Mouse (Mus musculus): ENCODE measurements at regions not wholly inside any gene's neighbourhood (a gene's known extent, or its start where the extent isn't known, plus 50 kb on each side); places are given as distances from the start of the nearest gene placed in this dataset.

DNA sequence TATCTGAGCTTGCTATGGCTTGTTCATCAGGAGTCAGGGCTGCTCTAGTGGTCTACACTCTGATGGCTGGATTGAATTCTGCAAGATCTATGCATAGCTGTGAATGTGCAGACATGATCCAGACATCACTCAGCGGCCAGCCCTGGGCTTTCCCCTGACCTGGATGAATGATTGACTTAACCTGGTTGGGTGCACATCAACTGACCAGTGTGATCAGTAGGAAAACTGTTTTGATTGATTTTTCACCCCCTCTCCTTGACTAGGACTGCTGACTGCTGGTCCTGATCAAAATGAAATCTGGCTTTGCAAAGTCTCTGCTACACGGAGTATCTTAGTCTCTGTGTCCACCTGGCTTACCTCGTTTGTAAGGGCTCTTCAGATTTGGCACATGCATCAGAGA, 123.3 kb downstream of the Trim29 start:
- TF ChIP-seq CTCF (IDR thresholded peaks at IDR 0.05; ENCODE audit: extremely low read depth, insufficient read length, insufficient replicate concordance, low read depth, low read length) (no peak), POLR2A (IDR thresholded peaks at IDR 0.05; ENCODE audit: low read depth, low read length) (no peak)

All from small intestine, adult 2 months (tissue).